Mouse (Mus musculus) limb, embryonic 14.5 days (tissue): ENCODE data around the gene Topbp1. TPM values are rescaled to one million over a fixed set of nuclear protein-coding genes. Genes with fewer than 3 reads are reported as not detected.

ENCODE experiments used
- ATAC-seq: fragments of 200-750 bp; cut with Nextera tagmentation; 2 replicates; pipeline ENCODE4 v1.8.0; 2017; ENCODE audit warnings: low read depth, moderate number of reproducible peaks, moderate TSS enrichment; ENCODE audit not compliant: low FRiP score
- DNase-seq: peaks from one replicate; pipeline ENCODE4 v3.0.0-alpha.2; 2015; ENCODE audit warnings: low spot score
- H3K27ac ChIP-seq: fragments of 300-500 bp; sonication (generic); replicated peaks from 2 replicates; pipeline ENCODE4 v1.5.1; 2014; ENCODE audit warnings: low read depth, mild to moderate bottlenecking, low read length, moderate library complexity, mixed read lengths
- H3K27me3 ChIP-seq: fragments of 300-500 bp; sonication (generic); 2 replicates; pipeline ENCODE4 v1.6.1; 2014; ENCODE audit warnings: low read length, mixed read lengths; ENCODE audit not compliant: control insufficient read depth, insufficient read depth
- H3K36me3 ChIP-seq: fragments of 300-500 bp; sonication (generic); 2 replicates; pipeline ENCODE4 v1.6.1; 2014; ENCODE audit warnings: mild to moderate bottlenecking, low read length, moderate library complexity, mixed read lengths; ENCODE audit not compliant: control insufficient read depth, insufficient read depth
- H3K4me1 ChIP-seq: fragments of 300-500 bp; sonication (generic); 2 replicates; pipeline ENCODE4 v1.6.1; 2014; ENCODE audit warnings: antibody characterized with exemption, low read length, mixed read lengths; ENCODE audit not compliant: control insufficient read depth, insufficient read depth
- H3K4me2 ChIP-seq: fragments of 300-500 bp; sonication (generic); replicated peaks from 2 replicates; pipeline ENCODE4 v1.6.1; 2014; ENCODE audit warnings: low read depth, mild to moderate bottlenecking, low read length, moderate library complexity; ENCODE audit not compliant: severe bottlenecking
- H3K4me3 ChIP-seq: fragments of 300-500 bp; sonication (generic); replicated peaks from 2 replicates; pipeline ENCODE4 v1.5.1; 2014; ENCODE audit warnings: low read length
- H3K9ac ChIP-seq: fragments of 300-500 bp; sonication (generic); 2 replicates; pipeline ENCODE4 v1.6.1; 2014; ENCODE audit warnings: mild to moderate bottlenecking, low read depth, low read length, moderate library complexity; ENCODE audit not compliant: severe bottlenecking
- H3K9me3 ChIP-seq: fragments of 300-500 bp; sonication (generic); 2 replicates; pipeline ENCODE4 v1.6.1; 2016; ENCODE audit warnings: low read length; ENCODE audit not compliant: control insufficient read depth
- POLR2A ChIP-seq: fragments of 200-500 bp; IDR thresholded peaks from 2 replicates; pipeline ENCODE4 v1.8.0; 2012; ENCODE audit warnings: inconsistent platforms, mild to moderate bottlenecking, moderate library complexity, borderline replicate concordance; ENCODE audit not compliant: insufficient read depth, insufficient read length; ENCODE audit errors: extremely low read depth
- WGBS: fragments of 180-500 bp; shearing (Covaris S2); extraction: QIAGEN DNeasy Blood & Tissue Kit; methylation state at CpG from one replicate; pipeline ENCODE4 v1.1.7; 2014; 5-methylcytosine and 5-hydroxymethylcytosine counted together
- polyA plus RNA-seq, 2 experiments: library from polyadenylated mRNA; depleted of rRNA in 1 of 2; stranded (reverse) in 1 of 2; unstranded in 1 of 2; fragments of >200 nt; fragmentation: Nextera tagmentation in 1 of 2; extraction: Ambion mirVana in 1 of 2; gene quantifications; 2 replicates each; pipeline versions ENCODE4 v1.2.1 to v1.2.3; 2012 to 2014

Gene Topbp1
- polyA plus RNA-seq (2012; rRNA removed) = 62.9 and 72.0 TPM in 2 replicates
- polyA plus RNA-seq (2014; fragmentation: Nextera tagmentation; extraction: Ambion mirVana) = 60.9 and 63.2 TPM in 2 replicates

DNA sequence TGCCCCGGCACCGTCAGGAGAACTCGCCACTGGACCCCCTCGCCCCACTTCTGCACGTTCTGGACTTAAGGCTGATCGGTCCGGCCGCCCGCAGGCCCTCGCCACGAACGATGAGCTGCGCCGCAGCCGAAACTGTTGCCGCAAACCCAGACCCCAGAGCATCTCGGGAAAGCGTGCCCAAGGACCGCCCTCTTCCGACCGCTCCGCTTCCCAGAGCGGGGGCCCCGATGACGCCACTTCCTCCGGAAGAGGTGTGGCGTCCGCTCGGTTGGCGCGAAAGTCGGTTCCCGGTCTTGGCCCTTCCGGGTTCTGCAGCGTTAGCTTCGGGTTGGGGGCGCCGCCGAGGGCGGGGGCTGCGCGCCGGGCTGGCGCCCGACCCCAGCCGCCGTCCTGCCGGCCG is at the start of gene Topbp1, which contains the start of gene 1300017J02Rik:
Topbp1 (plus strand) TSS at position 289 of the 400 bp plus-strand sequence.
1300017J02Rik (minus strand) TSS at position 156 of the 400 bp plus-strand sequence.
- WGBS = under 1% methylated on average over 47 of the region's 49 CpGs
- Histone ChIP-seq H3K36me3 (peaks cover 27% of the 10 kb centered on the region), H3K4me1 (no peaks in the 10 kb centered on the region; the same call in 1 of the 2 replicates), H3K27me3 (no peaks in the 10 kb centered on the region), H3K4me2 (peak within 1 kb of the TSS; percentile 64), H3K9me3 (no peaks in the 10 kb centered on the region), H3K4me3 (peak within 1 kb of the TSS; percentile 95), H3K9ac (peak within 1 kb of the TSS; percentile 92), H3K27ac (peak within 1 kb of the TSS; percentile 92)
- peak; percentile 96 for DNase-seq
- peak; percentile 98 for ATAC-seq
- peak; percentile 98 for TF ChIP-seq POLR2A

DNA sequence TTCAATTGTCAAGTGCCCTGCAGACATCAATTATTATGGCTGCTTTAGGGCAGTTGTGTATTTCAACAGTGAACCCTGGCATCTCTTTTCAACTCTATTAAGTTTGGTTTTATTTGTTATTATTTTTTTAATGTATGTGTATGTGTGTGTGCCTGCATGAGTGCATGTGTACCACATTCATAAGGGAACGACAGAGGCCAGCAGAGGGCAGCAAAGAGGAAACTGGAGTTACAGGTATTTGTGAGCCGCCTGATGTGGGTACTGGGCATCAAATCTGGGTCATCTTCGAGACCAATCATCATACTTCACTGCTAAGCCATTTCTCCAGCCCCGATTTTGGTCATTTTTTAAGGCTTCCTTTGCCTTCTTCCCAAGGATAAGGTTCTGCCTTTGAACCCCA is 39.2 kb upstream of the Topbp1 start:
- Histone ChIP-seq H3K4me2 (no peak overlapping the region), H3K9ac (no peak overlapping the region), H3K27ac (no peak overlapping the region), H3K36me3 (no peaks in the 10 kb centered on the region), H3K27me3 (no peaks in the 10 kb centered on the region), H3K9me3 (no peaks in the 10 kb centered on the region), H3K4me1 (no peaks in the 10 kb centered on the region), H3K4me3 (no peak overlapping the region)
- ATAC-seq (no peak), DNase-seq (no peak)
- TF ChIP-seq POLR2A = no peak
- 87% methylated on average over 4 of the region's 4 CpGs for WGBS

- no peaks in the 10 kb centered on the region for H3K27me3 ChIP-seq
- no peaks in the 10 kb centered on the region for H3K9me3 ChIP-seq
- H3K9ac ChIP-seq = no peak overlapping the region
- H3K27ac ChIP-seq = no peak overlapping the region
- H3K4me1 ChIP-seq = no peaks in the 10 kb centered on the region
- no peak overlapping the region for H3K4me2 ChIP-seq
- 18% methylated on average over 4 of the region's 4 CpGs for WGBS
- H3K36me3 ChIP-seq = no peaks in the 10 kb centered on the region
- TF ChIP-seq POLR2A = no peak
- no peak overlapping the region for H3K4me3 ChIP-seq
- no peak for ATAC-seq
- DNase-seq = no peak
Measured at GRCm38 (mm10) chr9:103271104-103271503, 33.9 kb upstream of the Topbp1 start.

- no peak overlapping the region for H3K9ac ChIP-seq
- 67% methylated on average over 8 of the region's 8 CpGs for WGBS
- no peak overlapping the region for H3K4me2 ChIP-seq
- H3K9me3 ChIP-seq = no peaks in the 10 kb centered on the region
- H3K27me3 ChIP-seq = no peaks in the 10 kb centered on the region
- H3K4me1 ChIP-seq = no peaks in the 10 kb centered on the region
- H3K27ac ChIP-seq = no peak overlapping the region
- TF ChIP-seq POLR2A = no peak
- no peak for DNase-seq
- ATAC-seq = no peak
- no peaks in the 10 kb centered on the region for H3K36me3 ChIP-seq
- no peak overlapping the region for H3K4me3 ChIP-seq
Measured at GRCm38 (mm10) chr9:103274819-103275218, 30.2 kb upstream of the Topbp1 start.

DNA sequence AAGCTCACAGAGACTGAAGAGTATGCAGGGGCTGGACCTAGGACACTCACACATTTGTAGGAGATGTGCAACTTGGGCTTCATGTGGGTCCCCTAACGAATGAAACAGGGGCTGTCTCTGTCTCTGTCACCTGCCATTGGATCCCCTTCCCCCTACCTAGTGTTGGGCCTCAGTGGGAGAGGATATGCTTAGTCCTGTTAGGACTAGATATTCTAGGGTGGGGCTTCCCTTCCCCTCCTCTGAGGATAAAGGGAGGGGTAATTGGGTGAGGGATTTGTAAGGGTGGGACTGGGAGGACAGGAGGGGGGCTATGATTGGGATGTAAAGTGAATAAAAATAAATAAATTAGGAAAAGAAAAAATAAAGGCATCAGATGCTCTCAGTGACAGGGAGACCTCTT is 29.3 kb upstream of the Topbp1 start:
- Histone ChIP-seq H3K27ac (no peak overlapping the region), H3K27me3 (no peaks in the 10 kb centered on the region), H3K4me1 (no peaks in the 10 kb centered on the region), H3K9me3 (no peaks in the 10 kb centered on the region), H3K9ac (no peak overlapping the region), H3K4me2 (no peak overlapping the region), H3K36me3 (no peaks in the 10 kb centered on the region), H3K4me3 (no peak overlapping the region)
- WGBS = 62% methylated on average over 1 of the region's 1 CpGs
- no peak for DNase-seq
- ATAC-seq = no peak
- TF ChIP-seq POLR2A = no peak
